Mouse (Mus musculus): Measurements from ENCODE around the gene Sowahd.
"Not testable (repeated sequence)": the region's sequence is repeated elsewhere in the genome, so short reads cannot be mapped to it uniquely, and the experiment has no call there.

Sowahd gene

GRCm38 (mm10) chrX:37048066-37048889, at the start of gene Sowahd:
Sowahd (plus strand) TSS chrX:37048845.
- DNase-seq (ENCODE audit: low spot score in 2 of 2): no peak

DNA sequence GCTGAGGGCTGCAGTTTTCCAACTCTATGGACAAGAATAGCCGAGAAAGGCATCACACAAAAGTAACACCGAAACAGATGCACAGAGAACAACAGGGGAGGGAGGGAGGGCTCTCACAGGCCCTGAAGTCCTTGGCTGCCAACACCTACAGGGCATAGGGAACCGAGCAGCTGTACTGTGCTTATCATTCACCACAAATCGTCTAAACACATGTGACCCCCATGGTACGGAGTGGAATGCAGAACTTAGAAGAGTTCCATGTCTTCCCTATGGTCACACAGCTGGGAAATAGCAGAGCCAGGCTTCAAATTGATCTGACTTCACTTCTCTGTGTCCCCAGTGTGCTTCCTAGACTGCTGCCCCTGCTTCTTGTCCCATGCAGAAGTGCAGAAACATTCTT, 34.8 kb upstream of the Sowahd start:
- DNase-seq (ENCODE audit: low spot score in 2 of 2): no peak

GRCm38 (mm10) chrX:37018150-37018654, 30.4 kb upstream of the Sowahd start:
- no peak for DNase-seq (ENCODE audit: low spot score in 2 of 2)

DNA sequence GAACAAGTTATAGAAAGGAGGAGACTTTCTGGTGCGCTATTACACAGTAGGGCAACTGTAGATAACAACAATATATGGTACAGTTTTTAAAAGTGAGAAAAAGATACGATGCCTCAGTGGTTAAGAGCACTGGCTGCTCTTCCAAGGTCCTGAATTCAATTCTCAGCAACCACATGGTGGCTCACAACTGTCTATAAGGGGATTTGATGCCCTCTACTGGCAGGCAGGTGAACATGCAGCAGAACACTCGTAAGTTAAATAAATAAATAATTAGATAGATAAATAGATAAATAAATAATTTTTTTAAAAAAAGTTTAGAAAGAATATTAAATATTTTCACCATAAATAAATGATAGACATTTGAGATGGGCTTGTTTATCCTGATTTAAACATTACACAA, 29.6 kb upstream of the Sowahd start:
- no peak for DNase-seq (ENCODE audit: low spot score in 2 of 2)

GRCm38 (mm10) chrX:37022690-37023089, 26.0 kb upstream of the Sowahd start:
- DNase-seq (ENCODE audit: low spot score in 2 of 2): peak; percentile 26 to 58

GRCm38 (mm10) chrX:37023652-37024309, 24.9 kb upstream of the Sowahd start:
- DNase-seq (ENCODE audit: low spot score in 2 of 2): no peak

- no peak for DNase-seq (ENCODE audit: low spot score in 2 of 2)
These were observed 20.3 kb upstream of the Sowahd start for GRCm38 (mm10) chrX:37028378-37028777.

GRCm38 (mm10) chrX:37042726-37043125, 5.9 kb upstream of the Sowahd start:
- DNase-seq (ENCODE audit: low spot score in 2 of 2): peak; percentile 8 to 23

GRCm38 (mm10) chrX:37048890-37049823, 512 bp downstream of the Sowahd start:
- no peak for DNase-seq (ENCODE audit: low spot score in 2 of 2)

- DNase-seq (ENCODE audit: low spot score in 2 of 2): no peak
These were observed 15.3 kb downstream of the Sowahd start for GRCm38 (mm10) chrX:37063902-37064301.

DNA sequence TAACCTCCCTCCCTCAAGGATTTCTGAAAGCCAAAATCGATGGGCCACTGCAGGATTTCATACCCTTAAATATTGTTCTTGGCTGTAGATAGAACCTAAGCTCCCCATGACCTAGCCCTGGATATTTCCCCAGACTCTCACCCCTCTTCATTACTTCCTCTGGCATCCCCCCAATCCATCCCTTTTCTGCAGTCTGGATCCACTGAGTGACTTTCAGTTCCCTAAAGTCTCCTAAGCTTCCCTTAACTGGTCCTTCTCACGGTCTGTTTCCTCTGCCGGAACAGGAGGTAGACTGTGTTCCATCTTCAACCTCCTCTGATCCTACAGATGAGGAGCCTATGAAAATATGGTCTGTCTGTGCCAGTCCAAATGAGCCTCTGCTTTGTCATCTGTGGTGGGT, 18.7 kb downstream of the Sowahd start:
- DNase-seq (ENCODE audit: low spot score in 2 of 2): no peak

DNA sequence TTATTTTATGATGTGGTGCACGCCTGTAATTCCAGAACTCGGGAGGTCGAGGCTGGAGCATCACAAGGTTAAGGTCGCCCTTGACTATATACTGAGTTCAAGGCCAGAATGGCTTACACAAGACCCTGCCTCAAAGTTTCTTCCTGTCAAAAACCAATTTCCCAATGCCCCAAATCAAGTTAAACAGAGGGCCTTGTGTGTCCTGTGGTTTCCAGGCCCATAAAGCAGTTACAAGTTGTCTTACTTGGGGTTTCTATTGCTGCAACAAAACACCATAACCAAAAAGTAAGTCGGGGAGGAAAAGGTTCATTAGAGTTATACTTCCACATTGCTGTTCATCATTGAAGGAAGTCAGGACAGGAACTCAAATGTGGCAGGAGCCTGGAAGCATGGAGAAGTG, 20.1 kb downstream of the Sowahd start:
- no peak for DNase-seq (ENCODE audit: low spot score in 2 of 2)

DNA sequence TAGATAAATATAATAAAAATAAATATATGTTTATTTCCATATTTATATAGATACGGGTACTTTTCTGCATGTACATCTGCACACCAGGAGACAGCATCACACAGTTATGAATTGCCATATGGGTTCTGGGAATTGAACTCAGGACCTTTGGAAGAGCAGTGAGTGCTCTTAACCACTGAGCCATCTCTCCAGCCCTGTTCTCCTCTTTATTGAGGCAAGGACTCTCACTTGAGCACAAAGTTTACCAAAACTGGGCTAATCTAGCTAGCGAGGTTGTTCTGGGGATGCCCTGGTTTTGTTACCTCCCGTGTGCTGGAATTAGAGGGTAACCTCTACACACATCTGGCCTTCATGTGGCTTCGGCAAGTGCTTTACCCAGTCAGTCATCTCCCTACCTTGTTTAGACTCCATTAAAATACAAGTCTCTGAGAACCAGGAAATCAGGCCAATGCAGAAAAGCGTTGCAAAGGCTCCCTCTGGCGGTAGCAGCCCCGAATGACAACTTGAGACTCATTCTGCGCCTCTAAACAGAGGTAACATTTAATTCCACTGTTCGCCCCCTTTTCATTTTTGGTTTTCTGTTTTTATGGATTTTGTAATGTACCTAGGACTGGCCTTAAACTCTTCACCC, 25.7 kb downstream of the Sowahd start:
- peak; percentile 9 to 51 for DNase-seq (ENCODE audit: low spot score in 2 of 2)

- DNase-seq (ENCODE audit: low spot score in 2 of 2): no peak
These were observed 28.0 kb downstream of the Sowahd start for GRCm38 (mm10) chrX:37076651-37077050.

DNA sequence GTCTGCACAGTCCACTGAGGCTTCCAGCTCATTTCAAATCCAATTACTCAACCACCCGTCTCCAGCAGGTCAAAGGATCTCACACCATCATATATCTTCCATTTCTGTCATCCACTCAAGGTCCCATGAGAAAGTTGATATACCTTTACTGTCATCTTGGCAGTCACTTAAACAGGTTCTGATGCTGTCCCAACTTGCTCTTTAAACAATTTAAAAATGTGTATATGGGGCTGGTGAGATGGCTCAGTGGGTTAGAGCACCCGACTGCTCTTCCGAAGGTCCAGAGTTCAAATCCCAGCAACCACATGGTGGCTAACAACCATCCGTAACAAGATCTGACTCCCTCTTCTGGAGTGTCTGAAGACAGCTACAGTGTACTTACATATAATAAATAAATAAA, 31.7 kb downstream of the Sowahd start:
- DNase-seq (ENCODE audit: low spot score in 2 of 2): not testable (repeated sequence)

DNA sequence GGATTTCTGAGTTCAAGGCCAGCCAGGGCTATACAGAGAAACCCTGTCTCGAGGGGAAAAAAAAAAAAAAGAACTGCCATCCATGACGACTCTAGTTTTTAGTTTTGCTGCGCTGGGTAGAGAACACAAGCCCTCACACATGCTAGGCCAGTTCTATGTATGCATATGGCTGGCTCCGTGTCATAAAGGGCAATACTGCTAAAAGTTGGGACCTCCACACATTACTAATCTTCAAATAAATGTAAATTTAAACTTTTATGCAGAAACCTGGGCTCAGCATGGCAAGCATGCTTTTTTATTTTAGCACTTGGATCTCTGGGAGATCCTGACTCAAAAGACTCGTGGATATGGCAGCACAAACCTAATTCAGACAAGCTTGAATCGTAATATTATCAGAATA, 32.5 kb downstream of the Sowahd start:
- no peak for DNase-seq (ENCODE audit: low spot score in 2 of 2)

GRCm38 (mm10) chrX:37084318-37084926, 35.8 kb downstream of the Sowahd start:
- DNase-seq (ENCODE audit: low spot score in 2 of 2): no peak

- DNase-seq (ENCODE audit: low spot score in 2 of 2): peak; percentile 68 to 77
These were observed 36.4 kb downstream of the Sowahd start, which contains the start of gene Rpl39 for GRCm38 (mm10) chrX:37084927-37085660. Rpl39 (minus strand) TSS chrX:37085402.

- no peak for DNase-seq (ENCODE audit: low spot score in 2 of 2)
These were observed 37.0 kb downstream of the Sowahd start for GRCm38 (mm10) chrX:37085665-37086064.

- no peak for DNase-seq (ENCODE audit: low spot score in 2 of 2)
These were observed 40.1 kb downstream of the Sowahd start for GRCm38 (mm10) chrX:37088778-37089177.

Measured in spleen, postnatal 14 days (tissue).